Mouse (Mus musculus) embryonic facial prominence, embryonic 12.5 days (tissue): ENCODE results near the gene Glrx5. TPM values are rescaled to one million over a fixed set of nuclear protein-coding genes. Genes with fewer than 3 reads are reported as not detected.

ENCODE experiments used
- ATAC-seq: fragments of 200-750 bp; cut with Nextera tagmentation; 2 replicates; pipeline ENCODE4 v1.8.0; 2017; ENCODE audit not compliant: insufficient number of reproducible peaks, insufficient read depth, low FRiP score, low TSS enrichment
- H3K27ac ChIP-seq: fragments of 300-500 bp; sonication (generic); 2 replicates; pipeline ENCODE4 v1.5.1; 2016; ENCODE audit warnings: mild to moderate bottlenecking
- H3K27me3 ChIP-seq: fragments of 300-500 bp; sonication (generic); 2 replicates; pipeline ENCODE4 v1.6.1; 2016; ENCODE audit warnings: mild to moderate bottlenecking, moderate library complexity
- H3K36me3 ChIP-seq: fragments of 300-500 bp; sonication (generic); 2 replicates; pipeline ENCODE4 v1.6.1; 2016; ENCODE audit warnings: mild to moderate bottlenecking
- H3K4me1 ChIP-seq: fragments of 300-500 bp; sonication (generic); 2 replicates; pipeline ENCODE4 v1.6.1; 2016
- H3K4me2 ChIP-seq: fragments of 300-500 bp; sonication (generic); replicated peaks from 2 replicates; pipeline ENCODE4 v1.6.1; 2016; ENCODE audit warnings: mild to moderate bottlenecking, moderate library complexity
- H3K4me3 ChIP-seq: fragments of 300-500 bp; sonication (generic); 2 replicates; pipeline ENCODE4 v1.5.1; 2016; ENCODE audit warnings: mild to moderate bottlenecking
- H3K9ac ChIP-seq: fragments of 300-500 bp; sonication (generic); 2 replicates; pipeline ENCODE4 v1.6.1; 2016; ENCODE audit warnings: mild to moderate bottlenecking, moderate library complexity
- H3K9me3 ChIP-seq: fragments of 300-500 bp; sonication (generic); 2 replicates; pipeline ENCODE4 v1.6.1; 2016; ENCODE audit warnings: mild to moderate bottlenecking, moderate library complexity
- WGBS: fragments of 180-500 bp; shearing (Covaris S2); methylation state at CpG from one replicate; pipeline ENCODE4 v1.1.7; 2016; 5-methylcytosine and 5-hydroxymethylcytosine counted together
- microRNA-seq: library from miRNA; unstranded; fragments of <30 nt; microRNA quantifications from one replicate; pipeline ENCODE4, GENCODE M21; 2017
- polyA plus RNA-seq: library from polyadenylated mRNA; unstranded; fragments of >200 nt; fragmentation: Nextera tagmentation; extraction: Ambion mirVana; gene quantifications from 2 replicates; pipeline ENCODE4 v1.2.1, GENCODE M21; 2016

Glrx5 gene
- polyA plus RNA-seq, 1 experiment from 2014 or later: 188 TPM

DNA sequence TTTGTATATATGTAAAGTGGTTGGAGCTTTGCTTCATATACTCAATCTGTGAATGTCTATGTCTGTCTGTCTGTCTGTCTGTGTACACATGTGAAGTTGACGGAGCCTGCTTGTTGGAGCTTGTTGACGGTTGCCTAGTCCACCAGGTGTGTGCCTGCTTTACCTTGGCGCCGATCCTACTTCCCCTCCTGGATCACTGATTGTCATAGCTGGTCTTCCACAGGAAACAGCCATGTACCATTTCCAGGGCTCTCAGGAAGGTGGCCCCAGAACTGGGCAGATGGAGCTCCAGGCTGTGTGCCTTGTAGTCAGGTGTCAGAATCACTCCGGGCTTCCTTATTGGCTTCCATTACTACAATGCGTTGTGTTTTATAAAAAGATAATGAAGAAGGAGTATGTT is 54.3 kb downstream of the Glrx5 start:
- no peak overlapping the region for H3K9ac ChIP-seq
- 91% methylated on average over 6 of the region's 6 CpGs for WGBS

DNA sequence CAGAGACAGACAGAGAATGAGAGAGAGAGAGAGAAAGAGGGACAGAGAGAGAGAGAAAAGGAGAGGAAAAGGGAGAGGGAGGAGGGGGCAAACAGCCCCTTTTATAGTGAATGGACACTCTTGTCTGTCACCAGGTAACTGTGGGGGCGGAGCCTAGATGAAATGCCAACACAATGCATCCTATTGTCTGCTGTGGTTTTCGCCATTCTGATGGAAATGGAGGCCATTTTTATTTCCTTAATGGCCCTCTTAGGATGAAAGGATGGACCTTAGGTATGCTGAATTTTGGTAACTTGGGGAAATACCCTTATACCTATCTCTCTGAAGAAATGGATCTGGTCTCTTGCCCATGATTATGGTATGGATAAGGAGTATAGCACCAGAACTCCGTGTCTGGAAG is 54.9 kb downstream of the Glrx5 start:
- Histone ChIP-seq H3K36me3 (no peaks in the 10 kb centered on the region), H3K27ac (no peak overlapping the region), H3K9me3 (no peaks in the 10 kb centered on the region), H3K27me3 (no peaks in the 10 kb centered on the region), H3K4me1 (no peaks in the 10 kb centered on the region), H3K9ac (no peak overlapping the region), H3K4me2 (no peak overlapping the region), H3K4me3 (no peak overlapping the region)
- WGBS: 77% methylated on average over 3 of the region's 3 CpGs
- no peak for ATAC-seq

More for the DNA sequence above, 54.3 kb downstream of the Glrx5 start:
- Histone ChIP-seq H3K36me3 (no peaks in the 10 kb centered on the region), H3K4me3 (no peak overlapping the region), H3K27me3 (no peaks in the 10 kb centered on the region), H3K9me3 (no peaks in the 10 kb centered on the region), H3K4me2 (no peak overlapping the region), H3K27ac (no peak overlapping the region), H3K4me1 (no peaks in the 10 kb centered on the region)
- ATAC-seq: no peak

DNA sequence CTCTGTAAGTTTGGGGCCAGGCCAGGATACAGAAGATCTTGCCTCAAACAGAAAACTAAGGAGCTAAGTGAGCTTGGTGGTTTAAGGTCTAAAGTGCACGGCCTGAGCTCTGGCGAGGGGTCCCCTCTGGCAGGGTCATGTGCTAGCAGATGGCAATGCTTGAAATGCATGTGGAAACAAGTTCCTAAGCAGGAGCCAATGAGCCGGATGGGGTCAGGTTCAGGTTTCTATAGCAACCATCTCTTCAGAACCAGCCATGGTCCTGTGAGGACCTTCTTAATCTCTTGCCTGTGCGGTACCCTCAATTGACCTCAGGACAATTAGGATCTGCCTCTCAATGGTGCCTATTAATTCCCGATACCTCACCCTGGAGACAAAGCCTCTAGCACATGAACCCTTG is 56.7 kb downstream of the Glrx5 start:
- Histone ChIP-seq H3K4me3 (no peak overlapping the region), H3K4me2 (no peak overlapping the region), H3K27me3 (no peaks in the 10 kb centered on the region), H3K27ac (no peak overlapping the region), H3K36me3 (no peaks in the 10 kb centered on the region), H3K9me3 (no peaks in the 10 kb centered on the region), H3K9ac (no peak overlapping the region), H3K4me1 (peaks cover 11% of the 10 kb centered on the region)
- no peak for ATAC-seq
- WGBS: 50% methylated on average over 5 of the region's 5 CpGs

DNA sequence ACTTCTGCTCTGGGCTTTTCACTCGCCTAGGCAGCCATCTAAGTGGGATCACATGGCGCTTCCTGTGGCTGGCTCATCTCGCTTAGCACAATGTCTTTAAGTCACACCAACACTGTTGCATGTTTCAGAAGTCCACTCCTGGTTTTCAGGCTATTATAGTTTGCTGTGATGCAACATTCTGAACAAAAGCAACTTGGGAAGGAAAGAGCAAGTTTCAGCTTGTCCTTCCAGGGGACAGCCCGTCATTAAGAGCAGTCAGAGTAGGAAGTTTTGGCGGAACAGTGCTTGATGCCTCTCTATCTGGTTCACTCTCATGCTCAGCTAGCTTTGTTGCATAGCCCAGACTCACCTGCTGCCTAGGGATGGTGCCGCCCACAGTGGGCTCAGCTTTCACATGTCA is 59.1 kb downstream of the Glrx5 start:
- Histone ChIP-seq H3K36me3 (no peaks in the 10 kb centered on the region), H3K4me2 (no peak overlapping the region), H3K9ac (no peak overlapping the region), H3K4me1 (peaks cover 11% of the 10 kb centered on the region), H3K4me3 (no peak overlapping the region), H3K27me3 (no peaks in the 10 kb centered on the region), H3K27ac (no peak overlapping the region), H3K9me3 (no peaks in the 10 kb centered on the region)
- WGBS: 81% methylated on average over 6 of the region's 6 CpGs
- ATAC-seq: no peak

Small RNA genes lying within 50 kb of the gene (microRNA-seq; reads per million reads assigned to microRNA genes)
- gene Mir3069: 1.1 reads per million

Other genes with a start within 250 kb of the Glrx5 start
- 4.0 and 6.4 TPM in 2 replicates for gene Clmn, start 167.6 kb upstream of the Glrx5 start, polyA plus RNA-seq
- 0.64 and 0.79 TPM in 2 replicates for gene Syne3, start 22.9 kb upstream of the Glrx5 start, polyA plus RNA-seq
- not detected in 2 replicates for gene Tcl1b2, start 113.3 kb downstream of the Glrx5 start, polyA plus RNA-seq
- not detected in 2 replicates for gene Tcl1b1, start 127.0 kb downstream of the Glrx5 start, polyA plus RNA-seq
- not detected in 2 replicates for gene Tcl1b5, start 143.7 kb downstream of the Glrx5 start, polyA plus RNA-seq
- not detected in 2 replicates for gene Tcl1b3, start 158.4 kb downstream of the Glrx5 start, polyA plus RNA-seq
- gene Tcl1b4, start 169.3 kb downstream of the Glrx5 start, polyA plus RNA-seq: not detected in 2 replicates
- gene Tcl1, start 190.1 kb downstream of the Glrx5 start, polyA plus RNA-seq: not detected in 2 replicates